Mouse (Mus musculus): Measurements from ENCODE around the gene Epha4. TPM values are rescaled to one million over a fixed set of nuclear protein-coding genes. Genes with fewer than 3 reads are reported as not detected.

Epha4 gene
- polyA plus RNA-seq, 1 experiment: 3.9 TPM

DNA sequence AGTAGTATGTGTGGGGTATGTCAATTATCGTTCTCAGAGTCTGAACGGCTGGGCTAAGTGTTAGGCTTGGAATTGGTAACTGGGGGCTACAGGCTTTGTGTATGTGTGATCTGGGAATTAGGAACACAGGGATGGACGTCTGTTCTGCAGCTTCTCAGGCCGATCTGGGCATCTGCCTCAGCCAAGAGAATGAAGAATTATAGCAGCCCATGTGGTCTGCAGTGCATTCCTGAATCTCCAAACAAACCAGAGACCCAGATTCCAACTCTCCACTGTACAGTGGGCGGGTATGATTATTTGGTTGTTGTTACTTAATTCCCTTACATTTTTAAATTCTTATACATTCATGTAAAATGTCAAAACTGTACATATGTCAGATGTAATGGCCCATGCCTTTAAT, 43.4 kb downstream of the Epha4 start:
- no peak for TF ChIP-seq POLR2A (IDR thresholded peaks at IDR 0.05; ENCODE audit: control insufficient read depth, extremely low read depth, insufficient read depth, low read length, poor library complexity)
- no peak for TF ChIP-seq CTCF (IDR thresholded peaks at IDR 0.05; ENCODE audit: borderline replicate concordance, control insufficient read depth, extremely low read depth, insufficient read depth, low read length, poor library complexity)
- DNase-seq: no peak
- H3K4me1 ChIP-seq (replicated peaks; ENCODE audit: control insufficient read depth, insufficient read depth, low read length): no peaks in the 10 kb centered on the region
- 88% methylated on average over 5 of the region's 5 CpGs for WGBS
- H3K27me3 ChIP-seq (ENCODE audit: control insufficient read depth, insufficient read depth, low read length): no peaks in the 10 kb centered on the region
- no peak overlapping the region for H3K4me3 ChIP-seq (ENCODE audit: control insufficient read depth, insufficient read depth, low read length)
- no peaks in the 10 kb centered on the region for H3K36me3 ChIP-seq (ENCODE audit: control insufficient read depth, insufficient read depth, low read length)
- no peak overlapping the region for H3K27ac ChIP-seq (ENCODE audit: control insufficient read depth, insufficient read depth, low read length)

DNA sequence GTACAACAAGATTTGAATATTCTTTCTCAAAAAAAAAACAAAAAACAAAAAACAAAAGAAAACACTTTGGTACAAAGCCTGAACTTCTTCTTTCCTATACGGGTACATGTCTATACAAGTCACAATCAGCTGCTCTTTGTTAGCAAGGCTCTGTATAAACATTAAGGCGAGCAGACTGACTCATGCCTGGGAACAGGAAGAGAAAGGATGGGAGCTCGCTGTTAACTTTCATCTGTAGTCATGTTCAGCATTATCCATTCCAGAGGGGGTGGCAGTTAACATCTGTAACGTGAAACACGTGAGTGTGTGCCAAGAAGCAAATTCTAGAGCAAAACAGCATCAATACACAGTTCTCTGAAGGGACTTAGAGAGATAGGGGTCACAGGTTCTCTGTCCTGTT, 43.9 kb downstream of the Epha4 start:
- no peaks in the 10 kb centered on the region for H3K27me3 ChIP-seq (ENCODE audit: control insufficient read depth, insufficient read depth, low read length)
- H3K4me3 ChIP-seq (ENCODE audit: control insufficient read depth, insufficient read depth, low read length): no peak overlapping the region
- no peak for TF ChIP-seq CTCF (IDR thresholded peaks at IDR 0.05; ENCODE audit: borderline replicate concordance, control insufficient read depth, extremely low read depth, insufficient read depth, low read length, poor library complexity)
- TF ChIP-seq POLR2A (IDR thresholded peaks at IDR 0.05; ENCODE audit: control insufficient read depth, extremely low read depth, insufficient read depth, low read length, poor library complexity): no peak
- DNase-seq: no peak
- no peaks in the 10 kb centered on the region for H3K4me1 ChIP-seq (replicated peaks; ENCODE audit: control insufficient read depth, insufficient read depth, low read length)
- H3K27ac ChIP-seq (ENCODE audit: control insufficient read depth, insufficient read depth, low read length): no peak overlapping the region
- no peaks in the 10 kb centered on the region for H3K36me3 ChIP-seq (ENCODE audit: control insufficient read depth, insufficient read depth, low read length)
- 83% methylated on average over 5 of the region's 5 CpGs for WGBS

DNA sequence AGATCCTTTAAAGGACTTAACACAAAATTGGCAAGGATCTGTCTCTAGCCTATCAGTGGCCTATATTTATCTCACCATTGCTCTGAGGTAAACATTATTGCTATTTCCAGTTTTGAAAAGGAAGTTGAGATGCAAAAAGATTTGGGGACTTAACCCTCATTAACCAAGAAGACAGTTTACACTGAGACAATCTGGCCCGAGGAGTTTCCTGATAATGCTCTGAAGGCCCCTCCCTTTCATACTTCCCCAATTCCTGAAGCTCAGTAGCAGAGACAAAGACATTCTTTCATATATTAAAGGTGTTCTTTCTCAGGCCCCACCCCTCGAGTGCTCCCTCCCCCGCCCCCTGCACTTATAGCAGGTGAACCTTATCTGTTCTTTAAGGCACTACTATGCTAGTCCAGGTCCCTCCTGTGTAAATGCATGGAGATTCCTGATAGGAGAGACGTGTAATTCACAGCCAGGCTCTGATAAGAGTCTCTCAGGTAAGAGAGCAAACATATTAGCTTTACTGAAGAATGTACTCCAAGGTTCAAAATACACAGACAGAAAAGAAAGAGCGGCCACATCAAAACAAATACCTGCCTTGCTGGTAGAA, 46.1 kb downstream of the Epha4 start:
- no peak for TF ChIP-seq POLR2A (IDR thresholded peaks at IDR 0.05; ENCODE audit: control insufficient read depth, extremely low read depth, insufficient read depth, low read length, poor library complexity)
- no peak for TF ChIP-seq CTCF (IDR thresholded peaks at IDR 0.05; ENCODE audit: borderline replicate concordance, control insufficient read depth, extremely low read depth, insufficient read depth, low read length, poor library complexity)
- Histone ChIP-seq H3K27ac (ENCODE audit: control insufficient read depth, insufficient read depth, low read length) (no peak overlapping the region), H3K27me3 (ENCODE audit: control insufficient read depth, insufficient read depth, low read length) (no peaks in the 10 kb centered on the region), H3K4me3 (ENCODE audit: control insufficient read depth, insufficient read depth, low read length) (no peak overlapping the region), H3K36me3 (ENCODE audit: control insufficient read depth, insufficient read depth, low read length) (no peaks in the 10 kb centered on the region), H3K4me1 (replicated peaks; ENCODE audit: control insufficient read depth, insufficient read depth, low read length) (no peaks in the 10 kb centered on the region)
- 68% methylated on average over 5 of the region's 5 CpGs for WGBS
- no peak for DNase-seq

DNA sequence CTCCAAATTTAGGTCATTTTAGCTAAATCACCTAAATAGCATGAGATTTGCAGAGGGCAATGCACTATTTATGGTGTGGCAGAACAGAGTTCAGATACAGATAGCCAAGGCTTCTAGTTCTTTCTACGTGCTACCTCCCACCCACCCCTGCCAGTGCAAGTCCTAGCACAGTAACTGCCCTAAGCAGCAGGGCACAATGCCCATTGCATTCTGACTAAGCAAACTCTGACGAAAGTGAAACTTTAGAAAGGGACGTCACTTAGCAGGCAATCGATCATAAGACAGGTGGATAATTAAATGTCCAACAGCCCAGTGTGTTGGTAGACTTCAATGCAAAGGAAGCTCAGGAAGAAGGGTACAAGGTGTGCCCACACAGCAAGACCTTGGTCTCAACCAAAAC, 49.4 kb downstream of the Epha4 start:
- H3K27ac ChIP-seq (ENCODE audit: control insufficient read depth, insufficient read depth, low read length): no peak overlapping the region
- TF ChIP-seq POLR2A (IDR thresholded peaks at IDR 0.05; ENCODE audit: control insufficient read depth, extremely low read depth, insufficient read depth, low read length, poor library complexity) (no peak), CTCF (IDR thresholded peaks at IDR 0.05; ENCODE audit: borderline replicate concordance, control insufficient read depth, extremely low read depth, insufficient read depth, low read length, poor library complexity) (no peak)
- no peak for DNase-seq
- no peaks in the 10 kb centered on the region for H3K27me3 ChIP-seq (ENCODE audit: control insufficient read depth, insufficient read depth, low read length)
- no peaks in the 10 kb centered on the region for H3K36me3 ChIP-seq (ENCODE audit: control insufficient read depth, insufficient read depth, low read length)
- no peak overlapping the region for H3K4me3 ChIP-seq (ENCODE audit: control insufficient read depth, insufficient read depth, low read length)
- WGBS: 45% methylated on average over 4 of the region's 4 CpGs
- no peaks in the 10 kb centered on the region for H3K4me1 ChIP-seq (replicated peaks; ENCODE audit: control insufficient read depth, insufficient read depth, low read length)

DNA sequence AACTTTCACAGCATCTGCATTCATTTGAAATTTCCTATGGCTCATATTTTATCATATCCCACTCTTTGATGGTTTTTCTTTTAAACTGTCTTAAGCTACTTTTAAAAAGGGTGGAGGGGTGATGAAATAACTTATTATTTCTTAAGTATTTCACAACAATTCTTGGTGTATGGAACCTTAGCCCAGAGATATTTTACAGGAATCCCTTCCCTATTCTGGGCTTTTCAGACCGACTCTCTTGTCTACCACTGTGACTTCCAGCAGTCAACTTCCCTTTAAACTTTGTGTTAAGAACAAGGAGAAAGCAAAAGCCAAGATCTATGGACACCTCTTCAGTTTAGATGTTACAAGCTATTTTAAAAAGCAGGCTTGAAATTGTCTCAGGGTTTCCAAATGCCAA, 50.8 kb downstream of the Epha4 start:
- WGBS: 69% methylated on average over 1 of the region's 1 CpGs
- Histone ChIP-seq H3K27me3 (ENCODE audit: control insufficient read depth, insufficient read depth, low read length) (no peaks in the 10 kb centered on the region), H3K36me3 (ENCODE audit: control insufficient read depth, insufficient read depth, low read length) (no peaks in the 10 kb centered on the region), H3K4me1 (replicated peaks; ENCODE audit: control insufficient read depth, insufficient read depth, low read length) (no peaks in the 10 kb centered on the region), H3K4me3 (ENCODE audit: control insufficient read depth, insufficient read depth, low read length) (no peak overlapping the region), H3K27ac (ENCODE audit: control insufficient read depth, insufficient read depth, low read length) (no peak overlapping the region)
- no peak for DNase-seq
- no peak for TF ChIP-seq POLR2A (IDR thresholded peaks at IDR 0.05; ENCODE audit: control insufficient read depth, extremely low read depth, insufficient read depth, low read length, poor library complexity)
- no peak for TF ChIP-seq CTCF (IDR thresholded peaks at IDR 0.05; ENCODE audit: borderline replicate concordance, control insufficient read depth, extremely low read depth, insufficient read depth, low read length, poor library complexity)

DNA sequence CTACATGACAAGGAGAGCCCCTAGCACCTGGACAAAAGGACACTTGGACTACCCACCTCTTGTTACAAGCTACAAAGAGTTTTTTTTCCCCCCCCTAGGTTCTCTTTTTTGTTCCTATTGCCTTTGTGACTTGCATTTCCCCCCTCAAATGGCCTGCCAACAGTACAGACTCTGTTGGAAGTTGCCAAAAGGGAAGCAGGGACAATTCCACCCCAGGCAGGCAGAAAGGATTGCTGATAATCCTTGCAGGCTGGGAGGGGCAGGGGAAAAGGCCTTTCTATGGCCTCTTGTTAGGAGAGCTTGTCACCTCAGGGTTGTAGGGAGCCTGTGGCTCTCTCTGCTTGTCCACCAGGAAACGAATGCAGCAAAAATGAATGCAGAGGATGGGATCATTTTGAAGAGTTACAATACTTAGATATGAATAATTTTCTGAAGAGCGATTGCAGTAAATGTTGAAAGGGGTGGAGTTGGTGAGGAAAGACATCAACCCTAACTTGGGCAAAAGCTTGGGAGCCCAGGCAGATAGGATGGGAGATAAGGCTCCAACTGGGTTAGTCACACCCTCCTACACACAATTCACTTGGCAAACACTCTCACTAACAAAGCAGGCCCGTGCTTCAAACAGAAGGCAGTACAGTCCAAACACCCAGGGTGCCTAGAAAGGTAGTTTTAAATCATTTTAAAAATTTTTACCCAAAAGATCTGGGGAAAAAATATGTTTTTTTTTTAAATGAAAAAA, 52.8 kb downstream of the Epha4 start:
- no peak for DNase-seq
- WGBS: 81% methylated on average over 3 of the region's 3 CpGs

More for the DNA sequence above, 52.8 kb downstream of the Epha4 start:
- H3K36me3 ChIP-seq (ENCODE audit: control insufficient read depth, insufficient read depth, low read length): no peaks in the 10 kb centered on the region
- H3K27me3 ChIP-seq (ENCODE audit: control insufficient read depth, insufficient read depth, low read length): no peaks in the 10 kb centered on the region
- H3K4me3 ChIP-seq (ENCODE audit: control insufficient read depth, insufficient read depth, low read length): no peak overlapping the region
- no peak overlapping the region for H3K27ac ChIP-seq (ENCODE audit: control insufficient read depth, insufficient read depth, low read length)
- H3K4me1 ChIP-seq (replicated peaks; ENCODE audit: control insufficient read depth, insufficient read depth, low read length): no peaks in the 10 kb centered on the region
- no peak for TF ChIP-seq POLR2A (IDR thresholded peaks at IDR 0.05; ENCODE audit: control insufficient read depth, extremely low read depth, insufficient read depth, low read length, poor library complexity)
- TF ChIP-seq CTCF (IDR thresholded peaks at IDR 0.05; ENCODE audit: borderline replicate concordance, control insufficient read depth, extremely low read depth, insufficient read depth, low read length, poor library complexity): no peak
